Mouse (Mus musculus) liver, embryonic 15.5 days (tissue): ENCODE results near the gene Etl4. TPM values are rescaled to one million over a fixed set of nuclear protein-coding genes. Genes with fewer than 3 reads are reported as not detected.

Experiments
- ATAC-seq: fragments of 200-750 bp; cut with Nextera tagmentation; 2 replicates; pipeline ENCODE4 v1.8.0; 2017; ENCODE audit warnings: moderate number of reproducible peaks, mild to moderate bottlenecking, moderate library complexity; ENCODE audit not compliant: insufficient read depth
- H3K27ac ChIP-seq: fragments of 300-500 bp; sonication (generic); replicated peaks from 2 replicates; pipeline ENCODE4 v1.5.1; 2015; ENCODE audit warnings: mild to moderate bottlenecking, inconsistent platforms
- H3K27me3 ChIP-seq: fragments of 300-500 bp; sonication (generic); 2 replicates; pipeline ENCODE4 v1.6.1; 2015; ENCODE audit warnings: mild to moderate bottlenecking, inconsistent platforms
- H3K36me3 ChIP-seq: fragments of 300-500 bp; sonication (generic); replicated peaks from 2 replicates; pipeline ENCODE4 v1.6.1; 2015; ENCODE audit warnings: moderate library complexity, mild to moderate bottlenecking, inconsistent platforms
- H3K4me1 ChIP-seq: fragments of 300-500 bp; sonication (generic); replicated peaks from 2 replicates; pipeline ENCODE4 v1.6.1; 2015; ENCODE audit warnings: inconsistent platforms
- H3K4me2 ChIP-seq: fragments of 300-500 bp; sonication (generic); 2 replicates; pipeline ENCODE4 v1.6.1; 2015; ENCODE audit warnings: moderate library complexity, mild to moderate bottlenecking, inconsistent platforms
- H3K4me3 ChIP-seq: fragments of 300-500 bp; sonication (generic); replicated peaks from 2 replicates; pipeline ENCODE4 v1.5.1; 2015; ENCODE audit warnings: mild to moderate bottlenecking, inconsistent platforms
- H3K9ac ChIP-seq: fragments of 300-500 bp; sonication (generic); 2 replicates; pipeline ENCODE4 v1.6.1; 2015; ENCODE audit warnings: moderate library complexity, mild to moderate bottlenecking, inconsistent platforms
- H3K9me3 ChIP-seq: fragments of 300-500 bp; sonication (generic); replicated peaks from 2 replicates; pipeline ENCODE4 v1.6.1; 2016; ENCODE audit warnings: inconsistent platforms
- WGBS: fragments of 180-500 bp; shearing (Covaris S2); methylation state at CpG from one replicate; pipeline ENCODE4 v1.1.7; 2015; ENCODE audit warnings: mixed read lengths; ENCODE audit not compliant: insufficient replicate concordance; 5-methylcytosine and 5-hydroxymethylcytosine counted together
- polyA plus RNA-seq: library from polyadenylated mRNA; unstranded; fragments of >200 nt; fragmentation: Nextera tagmentation; extraction: Ambion mirVana; gene quantifications from 2 replicates; pipeline ENCODE4 v1.2.1, GENCODE M21; 2015

Gene Etl4
- polyA plus RNA-seq, 1 experiment from 2014 or later, result 2.5 TPM

- Histone ChIP-seq H3K4me2 (peak overlapping the region; percentile 31), H3K4me3 (peak overlapping the region; percentile 11; the same call in 1 of the 2 replicates), H3K4me1 (no peaks in the 10 kb centered on the region), H3K27ac (no peak overlapping the region), H3K9ac (no peak overlapping the region), H3K27me3 (no peaks in the 10 kb centered on the region), H3K36me3 (no peaks in the 10 kb centered on the region), H3K9me3 (no peaks in the 10 kb centered on the region)
- ATAC-seq, result no peak
- WGBS, result 24% methylated on average over 11 of the region's 11 CpGs
These were observed 637.1 kb downstream of the Etl4 start for GRCm38 (mm10) chr2:20546496-20547348.

- 11% methylated on average over 5 of the region's 5 CpGs for WGBS
- H3K27me3 ChIP-seq, result no peaks in the 10 kb centered on the region
- no peaks in the 10 kb centered on the region for H3K4me1 ChIP-seq
- H3K27ac ChIP-seq, result no peak overlapping the region
- ATAC-seq, result no peak
- H3K9ac ChIP-seq, result no peak overlapping the region
- no peaks in the 10 kb centered on the region for H3K9me3 ChIP-seq
- peak overlapping the region; percentile 31 for H3K4me2 ChIP-seq
- H3K36me3 ChIP-seq, result no peaks in the 10 kb centered on the region
- H3K4me3 ChIP-seq, result peak overlapping the region; percentile 11
These were observed 637.7 kb downstream of the Etl4 start for GRCm38 (mm10) chr2:20547349-20547677.

- no peak for ATAC-seq
- WGBS, result 38% methylated on average over 18 of the region's 18 CpGs
- Histone ChIP-seq H3K9ac (no peak overlapping the region), H3K4me1 (no peaks in the 10 kb centered on the region), H3K4me2 (peak overlapping the region; percentile 31), H3K4me3 (peak overlapping the region; percentile 11), H3K27ac (no peak overlapping the region), H3K36me3 (no peaks in the 10 kb centered on the region), H3K9me3 (no peaks in the 10 kb centered on the region), H3K27me3 (no peaks in the 10 kb centered on the region)
These were observed 638.4 kb downstream of the Etl4 start for GRCm38 (mm10) chr2:20547686-20548624.

GRCm38 (mm10) chr2:20549065-20549464, 639.5 kb downstream of the Etl4 start:
- Histone ChIP-seq H3K9me3 (no peaks in the 10 kb centered on the region), H3K36me3 (no peaks in the 10 kb centered on the region), H3K4me2 (no peak overlapping the region), H3K9ac (no peak overlapping the region), H3K27me3 (no peaks in the 10 kb centered on the region), H3K4me1 (no peaks in the 10 kb centered on the region), H3K4me3 (no peak overlapping the region), H3K27ac (no peak overlapping the region)
- no peak for ATAC-seq
- 57% methylated on average over 5 of the region's 5 CpGs for WGBS

- Histone ChIP-seq H3K9ac (no peak overlapping the region), H3K27ac (no peak overlapping the region), H3K4me3 (no peak overlapping the region), H3K4me1 (no peaks in the 10 kb centered on the region), H3K27me3 (no peaks in the 10 kb centered on the region), H3K4me2 (no peak overlapping the region), H3K36me3 (no peaks in the 10 kb centered on the region), H3K9me3 (no peaks in the 10 kb centered on the region)
- no peak for ATAC-seq
- WGBS, result 41% methylated on average over 1 of the region's 1 CpGs
These were observed 640.4 kb downstream of the Etl4 start for GRCm38 (mm10) chr2:20549996-20550395.

- H3K27me3 ChIP-seq, result no peaks in the 10 kb centered on the region
- no peak overlapping the region for H3K4me2 ChIP-seq
- no peaks in the 10 kb centered on the region for H3K9me3 ChIP-seq
- WGBS, result 28% methylated on average over 3 of the region's 3 CpGs
- no peak for ATAC-seq
- H3K36me3 ChIP-seq, result no peaks in the 10 kb centered on the region
- H3K4me1 ChIP-seq, result no peaks in the 10 kb centered on the region
- no peak overlapping the region for H3K27ac ChIP-seq
- H3K9ac ChIP-seq, result no peak overlapping the region
- no peak overlapping the region for H3K4me3 ChIP-seq
These were observed 646.1 kb downstream of the Etl4 start for GRCm38 (mm10) chr2:20555706-20556105.

- Histone ChIP-seq H3K4me3 (no peak overlapping the region), H3K36me3 (no peaks in the 10 kb centered on the region), H3K4me2 (no peak overlapping the region), H3K27ac (no peak overlapping the region), H3K4me1 (no peaks in the 10 kb centered on the region), H3K9me3 (no peaks in the 10 kb centered on the region), H3K9ac (no peak overlapping the region), H3K27me3 (no peaks in the 10 kb centered on the region)
- no peak for ATAC-seq
- WGBS, result 72% methylated on average over 5 of the region's 5 CpGs
These were observed 649.5 kb downstream of the Etl4 start for GRCm38 (mm10) chr2:20559083-20559482.

GRCm38 (mm10) chr2:20559723-20560122, 650.1 kb downstream of the Etl4 start:
- Histone ChIP-seq H3K4me2 (no peak overlapping the region), H3K27ac (no peak overlapping the region), H3K27me3 (no peaks in the 10 kb centered on the region), H3K9ac (no peak overlapping the region), H3K36me3 (no peaks in the 10 kb centered on the region), H3K4me3 (no peak overlapping the region), H3K4me1 (no peaks in the 10 kb centered on the region), H3K9me3 (no peaks in the 10 kb centered on the region)
- 30% methylated on average over 2 of the region's 2 CpGs for WGBS
- no peak for ATAC-seq

GRCm38 (mm10) chr2:20560581-20560980, 651.0 kb downstream of the Etl4 start:
- Histone ChIP-seq H3K27me3 (no peaks in the 10 kb centered on the region), H3K9ac (no peak overlapping the region)
- WGBS, result 79% methylated on average over 9 of the region's 9 CpGs

GRCm38 (mm10) chr2:20563036-20563435, 653.5 kb downstream of the Etl4 start:
- no peak overlapping the region for H3K4me3 ChIP-seq
- no peaks in the 10 kb centered on the region for H3K27me3 ChIP-seq
- ATAC-seq, result peak; percentile 22; the same call in 1 of the 2 replicates
- WGBS, result 48% methylated on average over 6 of the region's 6 CpGs
- no peaks in the 10 kb centered on the region for H3K9me3 ChIP-seq
- H3K4me1 ChIP-seq, result no peaks in the 10 kb centered on the region
- H3K36me3 ChIP-seq, result no peaks in the 10 kb centered on the region
- H3K9ac ChIP-seq, result no peak overlapping the region
- no peak overlapping the region for H3K27ac ChIP-seq
- H3K4me2 ChIP-seq, result no peak overlapping the region

More at GRCm38 (mm10) chr2:20560581-20560980, 651.0 kb downstream of the Etl4 start:
- Histone ChIP-seq H3K27ac (no peak overlapping the region), H3K4me3 (no peak overlapping the region), H3K4me1 (no peaks in the 10 kb centered on the region), H3K9me3 (no peaks in the 10 kb centered on the region), H3K4me2 (no peak overlapping the region), H3K36me3 (no peaks in the 10 kb centered on the region)
- ATAC-seq, result no peak

- H3K4me3 ChIP-seq, result no peak overlapping the region
- H3K9ac ChIP-seq, result no peak overlapping the region
- ATAC-seq, result no peak
- WGBS, result 63% methylated on average over 1 of the region's 1 CpGs
- H3K27me3 ChIP-seq, result no peaks in the 10 kb centered on the region
- H3K27ac ChIP-seq, result no peak overlapping the region
- no peak overlapping the region for H3K4me2 ChIP-seq
- H3K9me3 ChIP-seq, result no peaks in the 10 kb centered on the region
- no peaks in the 10 kb centered on the region for H3K36me3 ChIP-seq
- no peaks in the 10 kb centered on the region for H3K4me1 ChIP-seq
These were observed 658.9 kb downstream of the Etl4 start for GRCm38 (mm10) chr2:20568456-20568855.
